13 mouse cellular contexts compared by ENCODE assay signal in genomic region chr10:24158470-24159254, GRCm38 (mm10). TPM values are rescaled to one million over a fixed set of nuclear protein-coding genes. Genes with fewer than 3 reads are reported as not detected.
DNase-seq lines count a peak whose midpoint lies in the region; ATAC-seq and TF ChIP-seq lines count a peak whose summit lies in the region.
"Had no signal": no experiment of that assay in that cellular context is flagged by ENCODE, and none has a peak within 500 bp of the region (broad histone marks: within the 10 kb centered on the region; RNA-seq: fewer than 3 reads in every experiment).

No protein-coding gene starts in this region.

- WGBS in heart, embryonic 10.5 days: 80% methylated on average over 12 of the region's 12 CpGs
- 92% methylated on average over 12 of the region's 12 CpGs for WGBS in midbrain, embryonic 13.5 days
- WGBS in midbrain, embryonic 16.5 days: 96% methylated on average over 12 of the region's 12 CpGs
- WGBS in forebrain, postnatal 0 days: 86% methylated on average over 12 of the region's 12 CpGs

- no peaks in the 10 kb centered on the region for H3K9me3 ChIP-seq in heart, embryonic 10.5 days
- no peaks in the 10 kb centered on the region for H3K9me3 ChIP-seq in midbrain, embryonic 13.5 days
- no peaks in the 10 kb centered on the region for H3K9me3 ChIP-seq in midbrain, embryonic 16.5 days (replicated peaks; ENCODE audit: control insufficient read depth, low read length, poor library complexity, severe bottlenecking)
- no peaks in the 10 kb centered on the region for H3K9me3 ChIP-seq in forebrain, postnatal 0 days (ENCODE audit: low read length)

- no peak overlapping the region for H3K4me2 ChIP-seq in midbrain, embryonic 13.5 days (replicated peaks)
- H3K4me2 ChIP-seq in midbrain, embryonic 16.5 days (ENCODE audit: low read length): no peak overlapping the region
- H3K4me2 ChIP-seq in forebrain, postnatal 0 days (ENCODE audit: low read depth): no peak overlapping the region

- TF ChIP-seq CTCF in forebrain, postnatal 0 days (IDR thresholded peaks at IDR 0.05; ENCODE audit: low read depth): no peak

- no peak for DNase-seq in heart, embryonic 10.5 days (ENCODE audit: low spot score)
- no peak for DNase-seq in heart, postnatal 36 days
- no peak for DNase-seq in forebrain, postnatal 0 days
- DNase-seq in thymus, postnatal 10 days (ENCODE audit: low spot score in 2 of 2): peak; percentile 68 to 69
- no peak for DNase-seq in cerebellum, adult 9-10 months
- DNase-seq in right cerebral cortex, postnatal 4 days: no peak

- no peak overlapping the region for H3K4me3 ChIP-seq in heart, embryonic 10.5 days
- H3K4me3 ChIP-seq in midbrain, embryonic 13.5 days (replicated peaks): no peak overlapping the region
- H3K4me3 ChIP-seq in midbrain, embryonic 16.5 days (ENCODE audit: low read depth, low read length): no peak overlapping the region
- H3K4me3 ChIP-seq in forebrain, postnatal 0 days (ENCODE audit: low read depth, low read length): no peak overlapping the region

- peaks cover 49% of the 10 kb centered on the region for H3K36me3 ChIP-seq in heart, embryonic 10.5 days
- H3K36me3 ChIP-seq in midbrain, embryonic 13.5 days: peaks cover 45% of the 10 kb centered on the region
- H3K36me3 ChIP-seq in midbrain, embryonic 16.5 days (ENCODE audit: control insufficient read depth, insufficient read depth, low read length): peaks cover 31% of the 10 kb centered on the region
- peaks cover 45% of the 10 kb centered on the region for H3K36me3 ChIP-seq in forebrain, postnatal 0 days (ENCODE audit: insufficient read depth)

- 0 out of 2 replicates have a peak, but pooled peaks cover 10% of the 10 kb centered on the region for H3K4me1 ChIP-seq in heart, embryonic 10.5 days
- peaks cover 5% of the 10 kb centered on the region; the same call in 1 of the 2 replicates for H3K4me1 ChIP-seq in midbrain, embryonic 13.5 days (replicated peaks)
- no peaks in the 10 kb centered on the region; the same call in 1 of the 2 replicates for H3K4me1 ChIP-seq in midbrain, embryonic 16.5 days (ENCODE audit: control insufficient read depth, insufficient read depth, low read length)
- no peaks in the 10 kb centered on the region for H3K4me1 ChIP-seq in forebrain, postnatal 0 days (ENCODE audit: insufficient read depth)

- intact Hi-C loops in heart, postnatal 36 days (cut with DNase I): no loop called here

- H3K27me3 ChIP-seq in heart, embryonic 10.5 days (ENCODE audit: insufficient read depth, poor library complexity, severe bottlenecking): no peaks in the 10 kb centered on the region
- H3K27me3 ChIP-seq in midbrain, embryonic 13.5 days: no peaks in the 10 kb centered on the region
- H3K27me3 ChIP-seq in midbrain, embryonic 16.5 days (ENCODE audit: control insufficient read depth, insufficient read depth, low read depth, low read length): no peaks in the 10 kb centered on the region
- H3K27me3 ChIP-seq in forebrain, postnatal 0 days (ENCODE audit: insufficient read depth, low read length): no peaks in the 10 kb centered on the region

- ATAC-seq in midbrain, embryonic 13.5 days: peak; percentile 62; the same call in 1 of the 2 replicates
- ATAC-seq in midbrain, embryonic 16.5 days: no peak; the same call in 1 of the 2 replicates
- peak; percentile 42 for ATAC-seq in forebrain, postnatal 0 days
- ATAC-seq: lung, postnatal 0 days had no signal

- H3K9ac ChIP-seq in midbrain, embryonic 13.5 days (replicated peaks): no peak overlapping the region
- H3K9ac ChIP-seq in midbrain, embryonic 16.5 days (ENCODE audit: low read depth, low read length): no peak overlapping the region
- no peak overlapping the region for H3K9ac ChIP-seq in forebrain, postnatal 0 days

- peak overlapping the region; percentile 42; the same call in 1 of the 2 replicates for H3K27ac ChIP-seq in heart, embryonic 10.5 days
- no peak overlapping the region for H3K27ac ChIP-seq in midbrain, embryonic 13.5 days
- no peak overlapping the region for H3K27ac ChIP-seq in midbrain, embryonic 16.5 days (ENCODE audit: low read length)
- H3K27ac ChIP-seq in forebrain, postnatal 0 days (ENCODE audit: low read depth, low read length): no peak overlapping the region

RNA-seq across cellular contexts. Expression of gene Stx7, which starts 9.6 kb away (rescaled TPM):
- 78.7 and 81.8 TPM in 2 replicates for polyA plus RNA-seq in heart, embryonic 10.5 days (2016; fragmentation: Nextera tagmentation; extraction: Ambion mirVana)
- 10 to 100 TPM; 41.6 to 46.6 TPM for total RNA-seq in heart, postnatal 36 days (2021)
- 220 and 254 TPM in 2 replicates for polyA plus RNA-seq in midbrain, embryonic 13.5 days (2015; fragmentation: Nextera tagmentation; extraction: Ambion mirVana)
- polyA plus RNA-seq in midbrain, embryonic 16.5 days (2015; fragmentation: Nextera tagmentation; extraction: Ambion mirVana): 363 and 388 TPM in 2 replicates
- total RNA-seq in forebrain, postnatal 0 days (2014; rRNA removed): 160 and 169 TPM in 2 replicates
- 318 and 351 TPM in 2 replicates for polyA plus RNA-seq in forebrain, postnatal 0 days (2015; fragmentation: Nextera tagmentation; extraction: Ambion mirVana)

RNA-seq across cellular contexts. Expression of gene Taar9, which starts 49.3 kb away (rescaled TPM):
- polyA plus RNA-seq in heart, embryonic 10.5 days (2016; fragmentation: Nextera tagmentation; extraction: Ambion mirVana): not detected in 2 replicates
- total RNA-seq in heart, postnatal 36 days (2021): not detected
- polyA plus RNA-seq in midbrain, embryonic 13.5 days (2015; fragmentation: Nextera tagmentation; extraction: Ambion mirVana): not detected in 2 replicates
- polyA plus RNA-seq in midbrain, embryonic 16.5 days (2015; fragmentation: Nextera tagmentation; extraction: Ambion mirVana): not detected in 2 replicates
- total RNA-seq in forebrain, postnatal 0 days (2014; rRNA removed): not detected in 2 replicates
- not detected in 2 replicates for polyA plus RNA-seq in forebrain, postnatal 0 days (2015; fragmentation: Nextera tagmentation; extraction: Ambion mirVana)
- total RNA-seq: left cerebral cortex, postnatal 36 days had no signal
- polyA plus RNA-seq: brain, embryonic 14.5 days; gonadal fat pad, adult 2 months; lung, postnatal 0 days; neural tube, embryonic 11.5 days had no signal

RNA-seq across cellular contexts. Expression of gene Taar8c, which starts 57.0 kb away (rescaled TPM):
- not detected in 2 replicates for polyA plus RNA-seq in heart, embryonic 10.5 days (2016; fragmentation: Nextera tagmentation; extraction: Ambion mirVana)
- not detected for total RNA-seq in heart, postnatal 36 days (2021)
- not detected in 2 replicates for polyA plus RNA-seq in midbrain, embryonic 13.5 days (2015; fragmentation: Nextera tagmentation; extraction: Ambion mirVana)
- not detected in 2 replicates for polyA plus RNA-seq in midbrain, embryonic 16.5 days (2015; fragmentation: Nextera tagmentation; extraction: Ambion mirVana)
- total RNA-seq in forebrain, postnatal 0 days (2014; rRNA removed): not detected in 2 replicates
- not detected in 2 replicates for polyA plus RNA-seq in forebrain, postnatal 0 days (2015; fragmentation: Nextera tagmentation; extraction: Ambion mirVana)
- total RNA-seq: left cerebral cortex, postnatal 36 days had no signal
- polyA plus RNA-seq: brain, embryonic 14.5 days; gonadal fat pad, adult 2 months; lung, postnatal 0 days; neural tube, embryonic 11.5 days had no signal

Comparison
In these comparisons a context has a peak if more than half of its experiments do, and no peak if none do; other contexts are left out.
1. DNase-seq: peak in thymus, postnatal 10 days (2 of 2); none in heart, embryonic 10.5 days (single experiment), heart, postnatal 36 days (0 of 2), forebrain, postnatal 0 days (single experiment), cerebellum, adult 9-10 months (single experiment) and right cerebral cortex, postnatal 4 days (single experiment).